8 mouse cellular contexts compared by ENCODE assay signal in genomic region chr2:73385641-73386355, GRCm38 (mm10). TPM values are rescaled to one million over a fixed set of nuclear protein-coding genes. Genes with fewer than 3 reads are reported as not detected.
DNase-seq lines count a peak whose midpoint lies in the region; ATAC-seq and TF ChIP-seq lines count a peak whose summit lies in the region.

No protein-coding gene starts in this region.

- no peak for DNase-seq in heart, postnatal 10 days
- DNase-seq in G1E (ENCODE audit: low spot score), result no peak
- DNase-seq in kidney, postnatal 0 days (ENCODE audit: low spot score), result no peak
- DNase-seq in midbrain, postnatal 0 days (ENCODE audit: low spot score), result no peak
- DNase-seq in thymus, postnatal 25 days, result no peak
- DNase-seq in cerebellum, postnatal 14 days, result no peak

- intact Hi-C loops in heart, postnatal 10 days (cut with DNase I), result loop anchor here (5.0 kb wide), 2 partner anchors 73 to 142 kb away; partner anchors contain the start of genes Cir1, Scrn3 and Wipf1

- H3K4me1 ChIP-seq in heart, embryonic 11.5 days (ENCODE audit: control insufficient read depth, insufficient read depth, low read length), result peaks cover 5% of the 10 kb centered on the region; the same call in 1 of the 2 replicates
- H3K4me1 ChIP-seq in G1E (ENCODE audit: insufficient read depth, low read depth, low read length), result peaks cover 21% of the 10 kb centered on the region
- no peaks in the 10 kb centered on the region for H3K4me1 ChIP-seq in kidney, postnatal 0 days (replicated peaks; ENCODE audit: insufficient read depth, low read length)
- H3K4me1 ChIP-seq in midbrain, postnatal 0 days (ENCODE audit: insufficient read depth, low read length), result no peaks in the 10 kb centered on the region

- 0 out of 2 replicates have a peak overlapping the region, but pooled peaks have one; percentile 35 for H3K27ac ChIP-seq in heart, embryonic 11.5 days (ENCODE audit: low read depth, low read length)
- no peak overlapping the region for H3K27ac ChIP-seq in kidney, postnatal 0 days
- peak overlapping the region; percentile 79 for H3K27ac ChIP-seq in midbrain, postnatal 0 days (ENCODE audit: low read depth, low read length)

- no peak for TF ChIP-seq CTCF in G1E (IDR thresholded peaks at IDR 0.05; ENCODE audit: low read depth, low read length)
- TF ChIP-seq CTCF in kidney, postnatal 0 days (IDR thresholded peaks at IDR 0.05; ENCODE audit: low read depth), result no peak
- TF ChIP-seq CTCF in midbrain, postnatal 0 days (IDR thresholded peaks at IDR 0.05), result no peak

- peak overlapping the region; percentile 72 for H3K4me3 ChIP-seq in heart, embryonic 11.5 days (ENCODE audit: low read depth, low read length)
- peak overlapping the region; percentile 89 for H3K4me3 ChIP-seq in G1E (ENCODE audit: low read depth, low read length)
- peak overlapping the region; percentile 67 for H3K4me3 ChIP-seq in kidney, postnatal 0 days (replicated peaks; ENCODE audit: low read depth, low read length)
- H3K4me3 ChIP-seq in midbrain, postnatal 0 days (ENCODE audit: low read depth, low read length), result peak overlapping the region; percentile 75

- no peaks in the 10 kb centered on the region for H3K27me3 ChIP-seq in heart, embryonic 11.5 days (ENCODE audit: control insufficient read depth, insufficient read depth, low read length)
- no peaks in the 10 kb centered on the region for H3K27me3 ChIP-seq in G1E (ENCODE audit: insufficient read depth, low read length)
- H3K27me3 ChIP-seq in kidney, postnatal 0 days (ENCODE audit: insufficient read depth, low read length), result no peaks in the 10 kb centered on the region
- no peaks in the 10 kb centered on the region for H3K27me3 ChIP-seq in midbrain, postnatal 0 days (ENCODE audit: insufficient read depth, low read length)

- peak overlapping the region; percentile 72 for H3K9ac ChIP-seq in heart, embryonic 11.5 days (ENCODE audit: low read depth, low read length)
- peak overlapping the region; percentile 67 for H3K9ac ChIP-seq in kidney, postnatal 0 days (ENCODE audit: low read depth, low read length)
- H3K9ac ChIP-seq in midbrain, postnatal 0 days (replicated peaks; ENCODE audit: low read length, poor library complexity, severe bottlenecking), result peak overlapping the region; percentile 83

- H3K9me3 ChIP-seq in heart, embryonic 11.5 days (replicated peaks; ENCODE audit: control insufficient read depth, low read length), result no peaks in the 10 kb centered on the region
- no peaks in the 10 kb centered on the region for H3K9me3 ChIP-seq in G1E (replicated peaks)
- no peaks in the 10 kb centered on the region for H3K9me3 ChIP-seq in kidney, postnatal 0 days (replicated peaks; ENCODE audit: low read length)
- no peaks in the 10 kb centered on the region for H3K9me3 ChIP-seq in midbrain, postnatal 0 days (ENCODE audit: low read length)

- WGBS in heart, embryonic 11.5 days (ENCODE audit: insufficient replicate concordance), result 2% methylated on average over 29 of the region's 29 CpGs
- 3% methylated on average over 28 of the region's 29 CpGs for WGBS in kidney, postnatal 0 days
- 1% methylated on average over 27 of the region's 29 CpGs for WGBS in midbrain, postnatal 0 days

- no peaks in the 10 kb centered on the region for H3K36me3 ChIP-seq in heart, embryonic 11.5 days (ENCODE audit: control insufficient read depth, insufficient read depth, low read length)
- peaks cover 18% of the 10 kb centered on the region for H3K36me3 ChIP-seq in G1E (replicated peaks)
- H3K36me3 ChIP-seq in kidney, postnatal 0 days (ENCODE audit: insufficient read depth, low read length), result no peaks in the 10 kb centered on the region
- peaks cover 5% of the 10 kb centered on the region; the same call in 1 of the 2 replicates for H3K36me3 ChIP-seq in midbrain, postnatal 0 days (ENCODE audit: insufficient read depth, low read length)

- ATAC-seq in heart, embryonic 11.5 days (replicated peaks; ENCODE audit: insufficient number of reproducible peaks, low FRiP score, low TSS enrichment), result peak; percentile 36
- ATAC-seq in G1E (ENCODE audit: extremely low read depth, insufficient number of reproducible peaks, low FRiP score, poor library complexity, severe bottlenecking), result no peak
- peak; percentile 16 for ATAC-seq in erythroblast, adult 5-6 weeks (replicated peaks; ENCODE audit: low FRiP score, poor library complexity, severe bottlenecking)
- no peak; the same call in 1 of the 2 replicates for ATAC-seq in kidney, postnatal 0 days (replicated peaks; ENCODE audit: low FRiP score, low read depth)
- ATAC-seq in midbrain, postnatal 0 days (ENCODE audit: low FRiP score), result peak; percentile 54

- peak overlapping the region; percentile 100 for H3K4me2 ChIP-seq in heart, embryonic 11.5 days
- H3K4me2 ChIP-seq in kidney, postnatal 0 days (ENCODE audit: low read length), result peak overlapping the region; percentile 98
- H3K4me2 ChIP-seq in midbrain, postnatal 0 days (ENCODE audit: low read depth, low read length, poor library complexity, severe bottlenecking), result peak overlapping the region; percentile 80

RNA-seq across cellular contexts. Expression of gene Gpr155, which starts 0.6 kb away (rescaled TPM):
- 4.9 and 5.8 TPM in 2 replicates for polyA plus RNA-seq in heart, embryonic 11.5 days (2014; fragmentation: Nextera tagmentation; extraction: Ambion mirVana)
- total RNA-seq in heart, postnatal 10 days (2021), result 10 to 100 TPM in 1 of 2 experiments, 1 to 10 TPM in 1; 8.4 to 10.1 TPM
- total RNA-seq in G1E (2014; fragmentation: Nextera tagmentation), result 5.7 and 6.0 TPM in 2 replicates
- 3.7 and 5.3 TPM in 2 replicates for total RNA-seq in G1E (2017)
- 0.48 and 0.67 TPM in 2 replicates for polyA plus RNA-seq in G1E (2012)
- 5.8 and 7.3 TPM in 2 replicates for total RNA-seq in erythroblast, adult 5-6 weeks (2015; ENCODE audit: low replicate concordance)
- total RNA-seq in erythroblast, adult 5-6 weeks (2017; ENCODE audit: low replicate concordance), result 9.3 and 10.6 TPM in 2 replicates
- polyA plus RNA-seq in kidney, postnatal 0 days (2015; fragmentation: Nextera tagmentation; extraction: Ambion mirVana), result 9.4 and 9.8 TPM in 2 replicates
- 13.6 and 26.5 TPM in 2 replicates for total RNA-seq in midbrain, postnatal 0 days (2014; rRNA removed)
- polyA plus RNA-seq in midbrain, postnatal 0 days (2015; fragmentation: Nextera tagmentation; extraction: Ambion mirVana), result 9.9 and 11.8 TPM in 2 replicates

Comparison
In these comparisons a context has a peak if more than half of its experiments do, and no peak if none do; other contexts are left out.
1. ATAC-seq: peak in heart, embryonic 11.5 days (single experiment), erythroblast, adult 5-6 weeks (single experiment) and midbrain, postnatal 0 days (single experiment); none in G1E (single experiment) and kidney, postnatal 0 days (single experiment).
2. Peak in every context shown above with its lines, with median percentiles within 50 percentile points of each other: H3K4me2 ChIP-seq, H3K4me3 ChIP-seq and H3K9ac ChIP-seq.